Mouse (Mus musculus) MEL (cell line): ENCODE data around the gene Krtcap2. TPM values are rescaled to one million over a fixed set of nuclear protein-coding genes. Genes with fewer than 3 reads are reported as not detected.

Experiments used
- DNase-seq: peaks from one replicate; pipeline ENCODE4 v3.0.0; 2011; ENCODE audit warnings: low read depth, low spot score
- H3K27ac ChIP-seq: 2 replicates; pipeline ENCODE4 v1.5.1; 2012; ENCODE audit warnings: low read depth, mild to moderate bottlenecking, control low read depth, low read length, moderate library complexity; ENCODE audit not compliant: control insufficient read depth
- H3K27me3 ChIP-seq, 2 experiments: fragments of 150-350 bp in 1 of 2; sonication (generic) in 1 of 2; 2 replicates each; pipeline ENCODE4 v1.6.1; 2012; ENCODE audit warnings: low read length in 2 of 2, mild to moderate bottlenecking in 2 of 2, improper control_type of control experiment in 1 of 2, moderate library complexity in 1 of 2; ENCODE audit not compliant: insufficient read depth in 2 of 2, control insufficient read depth in 1 of 2
- H3K36me3 ChIP-seq, 2 experiments: 2 replicates each; pipeline ENCODE4 v1.6.1; 2012 to 2014; ENCODE audit warnings: low read length in 2 of 2, improper control_type of control experiment in 1 of 2, inconsistent platforms in 1 of 2, mild to moderate bottlenecking in 1 of 2; ENCODE audit not compliant: insufficient read depth in 2 of 2, control insufficient read depth in 1 of 2
- H3K4me1 ChIP-seq, 2 experiments: fragments of 150-350 bp in 1 of 2; sonication (generic) in 1 of 2; 2 replicates each; pipeline ENCODE4 v1.6.1; 2012; ENCODE audit warnings: low read length in 2 of 2, improper control_type of control experiment in 1 of 2, mild to moderate bottlenecking in 1 of 2; ENCODE audit not compliant: insufficient read depth in 2 of 2, control insufficient read depth in 1 of 2
- H3K4me3 ChIP-seq, 2 experiments: fragments of 150-350 bp in 1 of 2; sonication (generic) in 1 of 2; 2 replicates each; pipeline ENCODE4 v1.5.1; 2012; ENCODE audit warnings: low read depth in 2 of 2, low read length in 2 of 2, mild to moderate bottlenecking in 2 of 2, moderate library complexity in 2 of 2, control low read depth in 1 of 2, improper control_type of control experiment in 1 of 2; ENCODE audit not compliant: control insufficient read depth in 1 of 2, insufficient read depth in 1 of 2
- H3K79me2 ChIP-seq: 2 replicates; pipeline ENCODE4 v1.6.1; 2012; ENCODE audit warnings: mild to moderate bottlenecking, low read length, moderate library complexity; ENCODE audit not compliant: control insufficient read depth, poor library complexity, insufficient read depth
- H3K9ac ChIP-seq: 2 replicates; pipeline ENCODE4 v1.6.1; 2012; ENCODE audit warnings: low read depth, mild to moderate bottlenecking, control low read depth, low read length, moderate library complexity; ENCODE audit not compliant: control insufficient read depth, poor library complexity, severe bottlenecking
- H3K9me3 ChIP-seq: fragments of 150-350 bp; sonication (generic); replicated peaks from 2 replicates; pipeline ENCODE4 v1.6.1; 2012; ENCODE audit warnings: mild to moderate bottlenecking, low read length, improper control_type of control experiment, moderate library complexity; ENCODE audit not compliant: insufficient read depth
- CHD2 ChIP-seq: IDR thresholded peaks from 2 replicates; pipeline ENCODE4 v1.6.1; 2011; ENCODE audit warnings: low read length, improper control_type of control experiment
- CTCF ChIP-seq, 3 experiments: IDR thresholded peaks in 2 of 3; conservative IDR thresholded peaks in 1 of 3; 2 replicates each; pipeline ENCODE4 v1.5.1; 2011 to 2012; ENCODE audit warnings: low read length in 3 of 3, low read depth in 2 of 3, mild to moderate bottlenecking in 2 of 3, improper control_type of control experiment in 1 of 3, inconsistent platforms in 1 of 3, mixed read lengths in 1 of 3, moderate library complexity in 1 of 3; ENCODE audit not compliant: control insufficient read depth in 1 of 3, insufficient read depth in 1 of 3, poor library complexity in 1 of 3, severe bottlenecking in 1 of 3
- ELF1 ChIP-seq: IDR thresholded peaks from 2 replicates; pipeline ENCODE4 v1.6.1; 2014; ENCODE audit warnings: low read depth, mild to moderate bottlenecking, inconsistent platforms, low read length, improper control_type of control experiment, moderate library complexity
- ETS1 ChIP-seq: IDR thresholded peaks from 2 replicates; pipeline ENCODE4 v1.6.1; 2012; ENCODE audit warnings: low read depth, mild to moderate bottlenecking, inconsistent platforms, low read length, improper control_type of control experiment, moderate library complexity
- GABPA ChIP-seq: IDR thresholded peaks from 2 replicates; pipeline ENCODE4 v1.6.1; 2012; ENCODE audit warnings: low read depth, mild to moderate bottlenecking, inconsistent platforms, low read length, improper control_type of control experiment, moderate library complexity
- GATA1 ChIP-seq: IDR thresholded peaks from 2 replicates; pipeline ENCODE4 v1.6.1; 2011; ENCODE audit warnings: low read depth, low read length, improper control_type of control experiment
- HCFC1 ChIP-seq: IDR thresholded peaks from 2 replicates; pipeline ENCODE4 v1.6.1; 2012; ENCODE audit warnings: low read depth, mild to moderate bottlenecking, inconsistent platforms, low read length, improper control_type of control experiment, moderate library complexity
- KAT2A ChIP-seq: conservative IDR thresholded peaks from 2 replicates; pipeline ENCODE4 v1.6.1; 2012; ENCODE audit warnings: low read depth, low read length, improper control_type of control experiment, inconsistent platforms
- MAZ ChIP-seq: IDR thresholded peaks from 2 replicates; pipeline ENCODE4 v1.6.1; 2012; ENCODE audit warnings: low read depth, mild to moderate bottlenecking, inconsistent platforms, low read length, improper control_type of control experiment
- MEF2A ChIP-seq: IDR thresholded peaks from 2 replicates; pipeline ENCODE4 v1.6.1; 2014; ENCODE audit warnings: low read depth, mild to moderate bottlenecking, inconsistent platforms, low read length, improper control_type of control experiment; ENCODE audit not compliant: poor library complexity, insufficient replicate concordance, severe bottlenecking; ENCODE audit errors: extremely low read depth
- MXI1 ChIP-seq: IDR thresholded peaks from 2 replicates; pipeline ENCODE4 v1.6.1; 2011; ENCODE audit warnings: mild to moderate bottlenecking, low read depth, low read length, improper control_type of control experiment
- MYB ChIP-seq: IDR thresholded peaks from 2 replicates; pipeline ENCODE4 v1.6.1; 2011; ENCODE audit warnings: mild to moderate bottlenecking, low read depth, low read length, improper control_type of control experiment
- MYC ChIP-seq: IDR thresholded peaks from 2 replicates; pipeline ENCODE4 v1.6.1; 2011; ENCODE audit warnings: low read depth, mild to moderate bottlenecking, low read length, improper control_type of control experiment, moderate library complexity
- NELFE ChIP-seq: IDR thresholded peaks from 2 replicates; pipeline ENCODE4 v1.6.1; 2011; ENCODE audit warnings: low read depth, low read length, improper control_type of control experiment
- NRF1 ChIP-seq: IDR thresholded peaks from 2 replicates; pipeline ENCODE4 v1.6.1; 2014; ENCODE audit warnings: low read depth, mild to moderate bottlenecking, inconsistent platforms, low read length, improper control_type of control experiment, moderate library complexity; ENCODE audit not compliant: poor library complexity, insufficient read depth, severe bottlenecking
- POLR2A ChIP-seq, 2 experiments: IDR thresholded peaks; 2 replicates each; pipeline ENCODE4 v1.6.1; 2011 to 2012; ENCODE audit warnings: low read length in 2 of 2, mild to moderate bottlenecking in 2 of 2, control low read depth in 1 of 2, improper control_type of control experiment in 1 of 2, low read depth in 1 of 2, moderate library complexity in 1 of 2; ENCODE audit not compliant: control insufficient read depth in 1 of 2, insufficient read depth in 1 of 2, poor library complexity in 1 of 2
- POLR2AphosphoS2 ChIP-seq: IDR thresholded peaks from 2 replicates; pipeline ENCODE4 v1.6.1; 2011; ENCODE audit warnings: low read length, improper control_type of control experiment
- POLR2AphosphoS5 ChIP-seq: IDR thresholded peaks from 2 replicates; pipeline ENCODE4 v1.6.1; 2012; ENCODE audit warnings: low read depth, borderline replicate concordance, mild to moderate bottlenecking, inconsistent platforms, low read length, moderate library complexity, mixed read lengths
- SIN3A ChIP-seq: IDR thresholded peaks from 2 replicates; pipeline ENCODE4 v1.6.1; 2012; ENCODE audit warnings: low read length, improper control_type of control experiment, inconsistent platforms
- TAL1 ChIP-seq: IDR thresholded peaks from 2 replicates; pipeline ENCODE4 v1.6.1; 2012; ENCODE audit warnings: mild to moderate bottlenecking, inconsistent platforms, low read length, moderate library complexity, mixed read lengths
- TBP ChIP-seq: IDR thresholded peaks from 2 replicates; pipeline ENCODE4 v1.8.0; 2011; ENCODE audit warnings: low read depth, low read length, improper control_type of control experiment
- UBTF ChIP-seq: IDR thresholded peaks from 2 replicates; pipeline ENCODE4 v1.6.1; 2012; ENCODE audit warnings: low read depth, mild to moderate bottlenecking, inconsistent platforms, low read length, improper control_type of control experiment, moderate library complexity, borderline replicate concordance; ENCODE audit not compliant: insufficient read depth
- ZC3H11A ChIP-seq: IDR thresholded peaks from 2 replicates; pipeline ENCODE4 v1.6.1; 2012; ENCODE audit warnings: low read depth, mild to moderate bottlenecking, inconsistent platforms, low read length, improper control_type of control experiment
- ZKSCAN1 ChIP-seq: IDR thresholded peaks from 2 replicates; pipeline ENCODE4 v1.6.1; 2012; ENCODE audit warnings: low read depth, mild to moderate bottlenecking, inconsistent platforms, low read length, improper control_type of control experiment, moderate library complexity
- ZMIZ1 ChIP-seq: IDR thresholded peaks from 2 replicates; pipeline ENCODE4 v1.6.1; 2012; ENCODE audit warnings: low read depth, mild to moderate bottlenecking, inconsistent platforms, low read length, improper control_type of control experiment, moderate library complexity
- ZNF384 ChIP-seq: IDR thresholded peaks from 2 replicates; pipeline ENCODE4 v1.6.1; 2012; ENCODE audit warnings: low read depth, mild to moderate bottlenecking, inconsistent platforms, low read length, improper control_type of control experiment
- polyA plus RNA-seq, 2 experiments: library from polyadenylated mRNA; stranded (reverse) in 1 of 2; unstranded in 1 of 2; fragments of >175 nt in 1 of 2; fragments of >200 nt in 1 of 2; gene quantifications; 2 replicates each; pipeline versions ENCODE4 v1.2.1 to v1.2.4; 2012; ENCODE audit warnings: low replicate concordance in 2 of 2, low read depth in 1 of 2; ENCODE audit not compliant: insufficient read length in 2 of 2, insufficient read depth in 1 of 2, missing spikeins in 1 of 2
- total RNA-seq: library from RNA; depleted of rRNA; stranded (reverse); fragments of 300-350 nt; gene quantifications from 2 replicates; pipeline ENCODE4 v1.2.3, GENCODE M21; 2012

Krtcap2 gene
- total and polyA plus RNA-seq, 3 experiments, result 171 to 497 TPM; not detected in 1

DNA sequence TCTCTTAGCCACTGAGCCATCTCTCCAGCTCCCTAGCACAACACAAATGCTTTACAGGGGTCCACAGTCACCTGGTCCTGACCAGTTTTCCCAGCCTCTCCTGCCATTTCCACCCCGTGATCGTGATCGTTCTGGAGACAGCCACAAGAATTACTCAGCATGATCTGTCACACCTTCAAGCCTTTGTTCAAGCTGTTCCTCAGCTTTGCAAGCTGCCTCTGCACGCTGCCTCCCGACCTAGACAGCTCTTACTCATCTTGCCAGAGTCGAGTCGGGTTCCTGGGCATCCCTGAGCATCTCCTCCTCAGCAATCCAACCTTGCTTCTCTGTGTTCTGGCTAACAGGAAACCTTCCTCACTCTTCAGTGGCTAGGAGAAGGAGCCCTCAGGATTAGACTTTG is 13.3 kb downstream of the Krtcap2 start, which contains the start of gene Dpm3:
Gene Dpm3 (plus strand): TSS at position 283 of the 400 bp plus-strand sequence.
- Histone ChIP-seq H3K4me3 (no peak within 1 kb of the TSS), H3K27ac (no peak within 1 kb of the TSS), H3K9me3 (no peaks in the 10 kb centered on the region), H3K79me2 (no peaks in the 10 kb centered on the region), H3K9ac (no peak within 1 kb of the TSS), H3K27me3 (peaks cover 46 to 57% of the 10 kb centered on the region in 2 experiments), H3K4me1 (peaks cover 0 to 7% of the 10 kb centered on the region in 2 experiments; a peak in 1 of 4 replicates), H3K36me3 (peaks cover 0 to 6% of the 10 kb centered on the region in 2 experiments; a peak in 1 of 4 replicates)
- TF ChIP-seq HCFC1 (no peak), ETS1 (no peak), GABPA (no peak), MYB (no peak), NELFE (no peak), ZNF384 (no peak), ZKSCAN1 (no peak), CTCF (IDR thresholded peaks at IDR 0.05 in 2 of 3, conservative IDR thresholded peaks at IDR 0.05 in 1 of 3; ENCODE audit: control insufficient read depth in 1 of 3, insufficient read depth in 1 of 3, low read depth in 2 of 3, low read length in 3 of 3, poor library complexity in 1 of 3, severe bottlenecking in 1 of 3) (no peak), NRF1 (no peak), POLR2AphosphoS2 (no peak), TBP (no peak), MEF2A (no peak), ELF1 (no peak), ZMIZ1 (no peak), SIN3A (no peak), POLR2AphosphoS5 (no peak), POLR2A (IDR thresholded peaks at IDR 0.05; ENCODE audit: control insufficient read depth in 1 of 2, insufficient read depth in 1 of 2, low read depth in 1 of 2, low read length in 2 of 2, poor library complexity in 1 of 2) (no peak), ZC3H11A (no peak), GATA1 (no peak)
- no peak for DNase-seq

DNA sequence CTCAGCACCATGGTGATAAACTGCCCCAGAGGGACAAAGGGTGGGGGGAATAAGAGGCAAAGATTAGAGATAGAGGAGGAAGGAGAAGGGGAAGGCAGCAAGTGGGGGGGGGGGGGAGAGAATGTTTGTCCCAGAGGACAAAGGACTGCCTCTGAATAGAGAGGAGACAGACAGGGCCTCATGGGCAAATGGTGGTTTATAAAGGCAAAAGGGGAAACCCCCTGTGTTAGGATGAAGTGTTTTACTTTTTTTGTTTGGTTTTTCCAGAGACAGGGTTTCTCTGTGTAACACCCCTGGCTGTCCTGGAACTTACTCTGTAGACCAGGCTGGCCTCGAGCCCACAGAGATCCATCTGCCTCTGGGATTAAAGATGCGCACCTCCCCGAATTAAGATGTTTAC is 14.4 kb downstream of the Krtcap2 start:
- Histone ChIP-seq H3K27me3 (peaks cover 48 to 67% of the 10 kb centered on the region in 2 experiments), H3K27ac (no peak overlapping the region), H3K79me2 (no peaks in the 10 kb centered on the region), H3K4me3 (no peak overlapping the region), H3K4me1 (peaks cover 0 to under 1% of the 10 kb centered on the region in 2 experiments; a peak in 1 of 4 replicates), H3K9me3 (no peaks in the 10 kb centered on the region), H3K36me3 (peaks cover 0 to 2% of the 10 kb centered on the region in 2 experiments; a peak in 1 of 4 replicates), H3K9ac (no peak overlapping the region)
- no peak for TF ChIP-seq MAZ
- no peak for TF ChIP-seq ZMIZ1
- TF ChIP-seq MXI1, result no peak
- no peak for TF ChIP-seq ZC3H11A
- TF ChIP-seq KAT2A, result no peak
- TF ChIP-seq NRF1, result no peak
- TF ChIP-seq UBTF, result no peak
- no peak for TF ChIP-seq CHD2
- no peak for TF ChIP-seq MYC
- TF ChIP-seq TAL1, result no peak
- no peak for TF ChIP-seq GABPA
- no peak for TF ChIP-seq MEF2A
- no peak for DNase-seq
